Mouse (Mus musculus) erythroblast, embryonic 14.5 days (primary cell): ENCODE results near the gene Dnajc13.

ENCODE experiments used
- GATA1 ChIP-seq: IDR thresholded peaks from 2 replicates; pipeline ENCODE4 v1.6.1; 2012; ENCODE audit warnings: low read length, inconsistent platforms, mixed read lengths
- TAL1 ChIP-seq: IDR thresholded peaks from 3 replicates; pipeline ENCODE4 v1.6.1; 2012; ENCODE audit warnings: low read length, inconsistent platforms, mixed read lengths

DNA sequence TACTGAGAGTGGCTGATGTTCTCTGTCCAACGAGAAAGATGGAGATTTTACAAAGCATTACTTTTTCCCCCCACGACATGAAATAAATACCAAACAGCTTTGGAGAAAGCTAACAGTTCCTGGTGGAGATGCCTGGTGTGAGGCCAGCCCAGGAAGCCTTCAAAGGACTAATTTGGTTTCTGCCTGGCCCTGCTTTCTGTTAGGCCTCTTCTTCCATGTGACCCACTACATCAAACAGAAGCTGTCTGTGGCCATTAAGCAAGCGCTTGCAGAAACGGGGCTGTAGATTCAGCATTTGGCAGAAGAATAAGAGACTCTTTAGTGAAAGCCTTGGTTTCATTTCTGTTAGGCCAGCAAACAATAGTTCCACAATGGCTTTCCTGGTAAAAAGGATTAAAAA is 8.9 kb upstream of the Dnajc13 start:
- no peak for TF ChIP-seq GATA1
- TF ChIP-seq TAL1: no peak
